Mouse (Mus musculus) limb, embryonic 14.5 days (tissue): ENCODE data around the gene Rln3. TPM values are rescaled to one million over a fixed set of nuclear protein-coding genes. Genes with fewer than 3 reads are reported as not detected.

Experiments used
- ATAC-seq: fragments of 200-750 bp; cut with Nextera tagmentation; 2 replicates; pipeline ENCODE4 v1.8.0; 2017; ENCODE audit warnings: low read depth, moderate number of reproducible peaks, moderate TSS enrichment; ENCODE audit not compliant: low FRiP score
- DNase-seq: peaks from one replicate; pipeline ENCODE4 v3.0.0-alpha.2; 2015; ENCODE audit warnings: low spot score
- H3K27ac ChIP-seq: fragments of 300-500 bp; sonication (generic); replicated peaks from 2 replicates; pipeline ENCODE4 v1.5.1; 2014; ENCODE audit warnings: low read depth, mild to moderate bottlenecking, low read length, moderate library complexity, mixed read lengths
- H3K27me3 ChIP-seq: fragments of 300-500 bp; sonication (generic); 2 replicates; pipeline ENCODE4 v1.6.1; 2014; ENCODE audit warnings: low read length, mixed read lengths; ENCODE audit not compliant: control insufficient read depth, insufficient read depth
- H3K36me3 ChIP-seq: fragments of 300-500 bp; sonication (generic); 2 replicates; pipeline ENCODE4 v1.6.1; 2014; ENCODE audit warnings: mild to moderate bottlenecking, low read length, moderate library complexity, mixed read lengths; ENCODE audit not compliant: control insufficient read depth, insufficient read depth
- H3K4me1 ChIP-seq: fragments of 300-500 bp; sonication (generic); 2 replicates; pipeline ENCODE4 v1.6.1; 2014; ENCODE audit warnings: antibody characterized with exemption, low read length, mixed read lengths; ENCODE audit not compliant: control insufficient read depth, insufficient read depth
- H3K4me2 ChIP-seq: fragments of 300-500 bp; sonication (generic); replicated peaks from 2 replicates; pipeline ENCODE4 v1.6.1; 2014; ENCODE audit warnings: low read depth, mild to moderate bottlenecking, low read length, moderate library complexity; ENCODE audit not compliant: severe bottlenecking
- H3K4me3 ChIP-seq: fragments of 300-500 bp; sonication (generic); replicated peaks from 2 replicates; pipeline ENCODE4 v1.5.1; 2014; ENCODE audit warnings: low read length
- H3K9ac ChIP-seq: fragments of 300-500 bp; sonication (generic); 2 replicates; pipeline ENCODE4 v1.6.1; 2014; ENCODE audit warnings: mild to moderate bottlenecking, low read depth, low read length, moderate library complexity; ENCODE audit not compliant: severe bottlenecking
- H3K9me3 ChIP-seq: fragments of 300-500 bp; sonication (generic); 2 replicates; pipeline ENCODE4 v1.6.1; 2016; ENCODE audit warnings: low read length; ENCODE audit not compliant: control insufficient read depth
- POLR2A ChIP-seq: fragments of 200-500 bp; IDR thresholded peaks from 2 replicates; pipeline ENCODE4 v1.8.0; 2012; ENCODE audit warnings: inconsistent platforms, mild to moderate bottlenecking, moderate library complexity, borderline replicate concordance; ENCODE audit not compliant: insufficient read depth, insufficient read length; ENCODE audit errors: extremely low read depth
- WGBS: fragments of 180-500 bp; shearing (Covaris S2); extraction: QIAGEN DNeasy Blood & Tissue Kit; methylation state at CpG from one replicate; pipeline ENCODE4 v1.1.7; 2014; 5-methylcytosine and 5-hydroxymethylcytosine counted together
- polyA plus RNA-seq, 2 experiments: library from polyadenylated mRNA; depleted of rRNA in 1 of 2; stranded (reverse) in 1 of 2; unstranded in 1 of 2; fragments of >200 nt; fragmentation: Nextera tagmentation in 1 of 2; extraction: Ambion mirVana in 1 of 2; gene quantifications; 2 replicates each; pipeline versions ENCODE4 v1.2.1 to v1.2.3; 2012 to 2014

Gene Rln3
- polyA plus RNA-seq, 2 experiments = not detected

GRCm38 (mm10) chr8:84069750-84070149 lies 24.9 kb upstream of the Rln3 start:
- WGBS = 74% methylated on average over 2 of the region's 2 CpGs
- peaks cover 15% of the 10 kb centered on the region; the same call in 1 of the 2 replicates for H3K4me1 ChIP-seq

GRCm38 (mm10) chr8:84069169-84069568 lies 24.4 kb upstream of the Rln3 start:
- no peak for DNase-seq
- Histone ChIP-seq H3K9me3 (no peaks in the 10 kb centered on the region), H3K9ac (no peak overlapping the region), H3K36me3 (no peaks in the 10 kb centered on the region), H3K27ac (no peak overlapping the region), H3K4me3 (no peak overlapping the region), H3K27me3 (no peaks in the 10 kb centered on the region), H3K4me1 (peaks cover 15% of the 10 kb centered on the region; the same call in 1 of the 2 replicates), H3K4me2 (no peak overlapping the region)
- 56% methylated on average over 1 of the region's 1 CpGs for WGBS
- TF ChIP-seq POLR2A = no peak
- no peak for ATAC-seq

More at GRCm38 (mm10) chr8:84069750-84070149, 24.9 kb upstream of the Rln3 start:
- Histone ChIP-seq H3K36me3 (no peaks in the 10 kb centered on the region), H3K27ac (no peak overlapping the region), H3K27me3 (no peaks in the 10 kb centered on the region), H3K4me2 (no peak overlapping the region), H3K9ac (no peak overlapping the region), H3K9me3 (no peaks in the 10 kb centered on the region), H3K4me3 (no peak overlapping the region)
- DNase-seq (no peak), ATAC-seq (no peak)
- no peak for TF ChIP-seq POLR2A

GRCm38 (mm10) chr8:84068316-84069035 lies 23.7 kb upstream of the Rln3 start:
- Histone ChIP-seq H3K36me3 (no peaks in the 10 kb centered on the region), H3K9ac (no peak overlapping the region), H3K4me3 (no peak overlapping the region), H3K27me3 (no peaks in the 10 kb centered on the region), H3K9me3 (no peaks in the 10 kb centered on the region), H3K27ac (no peak overlapping the region), H3K4me2 (peak overlapping the region; percentile 38; the same call in 1 of the 2 replicates), H3K4me1 (peaks cover 15% of the 10 kb centered on the region; the same call in 1 of the 2 replicates)
- no peak for DNase-seq
- no peak for ATAC-seq
- WGBS = 57% methylated on average over 12 of the region's 12 CpGs
- no peak for TF ChIP-seq POLR2A

- no peak for ATAC-seq
- Histone ChIP-seq H3K27me3 (no peaks in the 10 kb centered on the region), H3K9ac (0 out of 2 replicates have a peak overlapping the region, but pooled peaks have one; percentile 22), H3K9me3 (no peaks in the 10 kb centered on the region), H3K4me2 (peak overlapping the region; percentile 38), H3K4me1 (peaks cover 12% of the 10 kb centered on the region; the same call in 1 of the 2 replicates), H3K27ac (no peak overlapping the region), H3K36me3 (no peaks in the 10 kb centered on the region), H3K4me3 (peak overlapping the region; percentile 99)
- TF ChIP-seq POLR2A = no peak
- DNase-seq = no peak
- WGBS = 79% methylated on average over 7 of the region's 7 CpGs
Measured at GRCm38 (mm10) chr8:84067911-84068310, 23.1 kb upstream of the Rln3 start.

- TF ChIP-seq POLR2A = no peak
- no peaks in the 10 kb centered on the region for H3K36me3 ChIP-seq
- H3K27ac ChIP-seq = peak overlapping the region; percentile 98
- H3K4me2 ChIP-seq = peak overlapping the region; percentile 38
- H3K4me1 ChIP-seq = peaks cover 12% of the 10 kb centered on the region; the same call in 1 of the 2 replicates
- WGBS = 0% methylated on average over 34 of the region's 58 CpGs
- no peaks in the 10 kb centered on the region for H3K9me3 ChIP-seq
- ATAC-seq (peak; percentile 69), DNase-seq (peak; percentile 86)
- no peaks in the 10 kb centered on the region for H3K27me3 ChIP-seq
- peak overlapping the region; percentile 96 for H3K9ac ChIP-seq
- H3K4me3 ChIP-seq = peak overlapping the region; percentile 99
Measured at GRCm38 (mm10) chr8:84067047-84067573, 22.3 kb upstream of the Rln3 start.
